Mouse (Mus musculus) heart, embryonic 11.5 days (tissue): ENCODE measurements around the gene Srgn. TPM values are rescaled to one million over a fixed set of nuclear protein-coding genes. Genes with fewer than 3 reads are reported as not detected.

Experiments used
- ATAC-seq: fragments of 200-750 bp; cut with Nextera tagmentation; replicated peaks from 2 replicates; pipeline ENCODE4 v1.8.0; 2017; ENCODE audit warnings: moderate library complexity; ENCODE audit not compliant: insufficient number of reproducible peaks, low FRiP score, low TSS enrichment
- H3K27ac ChIP-seq: fragments of 300-500 bp; sonication (generic); 2 replicates; pipeline ENCODE4 v1.5.1; 2014; ENCODE audit warnings: mild to moderate bottlenecking, low read depth, low read length
- H3K27me3 ChIP-seq: fragments of 300-500 bp; sonication (generic); 2 replicates; pipeline ENCODE4 v1.6.1; 2014; ENCODE audit warnings: mild to moderate bottlenecking, low read length, mixed read lengths; ENCODE audit not compliant: control insufficient read depth, insufficient read depth
- H3K36me3 ChIP-seq: fragments of 300-500 bp; sonication (generic); 2 replicates; pipeline ENCODE4 v1.6.1; 2014; ENCODE audit warnings: mild to moderate bottlenecking, low read length, moderate library complexity, mixed read lengths; ENCODE audit not compliant: control insufficient read depth, insufficient read depth
- H3K4me1 ChIP-seq: fragments of 300-500 bp; sonication (generic); 2 replicates; pipeline ENCODE4 v1.6.1; 2014; ENCODE audit warnings: low read length; ENCODE audit not compliant: control insufficient read depth, insufficient read depth
- H3K4me2 ChIP-seq: fragments of 300-500 bp; sonication (generic); 2 replicates; pipeline ENCODE4 v1.6.1; 2014; ENCODE audit warnings: mild to moderate bottlenecking, moderate library complexity
- H3K4me3 ChIP-seq: fragments of 300-500 bp; sonication (generic); 2 replicates; pipeline ENCODE4 v1.5.1; 2014; ENCODE audit warnings: low read depth, low read length
- H3K9ac ChIP-seq: fragments of 300-500 bp; sonication (generic); 2 replicates; pipeline ENCODE4 v1.6.1; 2014; ENCODE audit warnings: mild to moderate bottlenecking, low read depth, low read length, moderate library complexity
- H3K9me3 ChIP-seq: fragments of 300-500 bp; sonication (generic); replicated peaks from 2 replicates; pipeline ENCODE4 v1.6.1; 2016; ENCODE audit warnings: low read length; ENCODE audit not compliant: control insufficient read depth
- WGBS: fragments of 180-500 bp; shearing (Covaris S2); extraction: QIAGEN DNeasy Blood & Tissue Kit; methylation state at CpG from one replicate; pipeline ENCODE4 v1.1.7; 2014; ENCODE audit not compliant: insufficient replicate concordance; 5-methylcytosine and 5-hydroxymethylcytosine counted together
- polyA plus RNA-seq: library from polyadenylated mRNA; unstranded; fragments of >200 nt; fragmentation: Nextera tagmentation; extraction: Ambion mirVana; gene quantifications from 2 replicates; pipeline ENCODE4 v1.2.1, GENCODE M21; 2014

Gene Srgn
- polyA plus RNA-seq, 1 experiment from 2014 or later, result 6.7 TPM

DNA sequence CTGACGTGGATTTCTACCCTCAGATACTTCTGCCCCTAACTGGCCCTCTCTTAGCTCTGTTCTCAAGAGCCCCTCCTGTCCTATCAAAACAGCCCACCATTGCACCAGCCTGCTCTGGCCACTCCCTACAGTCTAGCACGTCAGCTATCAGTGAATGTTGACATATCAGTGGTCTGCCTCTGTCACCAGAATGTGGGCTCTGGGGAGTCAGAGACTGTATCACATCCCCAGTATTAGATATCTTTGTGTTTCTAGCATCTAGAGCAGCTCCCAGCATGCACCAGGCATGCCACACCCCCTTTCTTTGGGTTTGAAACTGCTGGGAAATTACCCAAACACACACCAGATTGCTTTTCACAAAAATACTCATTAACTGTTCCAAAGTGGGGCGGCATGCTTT, 13.5 kb upstream of the Srgn start:
- H3K9me3 ChIP-seq, result no peaks in the 10 kb centered on the region
- H3K27me3 ChIP-seq, result peaks cover 2% of the 10 kb centered on the region; the same call in 1 of the 2 replicates
- WGBS, result 41% methylated on average over 3 of the region's 3 CpGs
- no peak overlapping the region for H3K9ac ChIP-seq
- H3K4me3 ChIP-seq, result no peak overlapping the region
- 0 out of 2 replicates have a peak, but pooled peaks cover 2% of the 10 kb centered on the region for H3K4me1 ChIP-seq
- no peak overlapping the region for H3K27ac ChIP-seq
- H3K4me2 ChIP-seq, result no peak overlapping the region
- no peaks in the 10 kb centered on the region for H3K36me3 ChIP-seq
- ATAC-seq, result no peak

DNA sequence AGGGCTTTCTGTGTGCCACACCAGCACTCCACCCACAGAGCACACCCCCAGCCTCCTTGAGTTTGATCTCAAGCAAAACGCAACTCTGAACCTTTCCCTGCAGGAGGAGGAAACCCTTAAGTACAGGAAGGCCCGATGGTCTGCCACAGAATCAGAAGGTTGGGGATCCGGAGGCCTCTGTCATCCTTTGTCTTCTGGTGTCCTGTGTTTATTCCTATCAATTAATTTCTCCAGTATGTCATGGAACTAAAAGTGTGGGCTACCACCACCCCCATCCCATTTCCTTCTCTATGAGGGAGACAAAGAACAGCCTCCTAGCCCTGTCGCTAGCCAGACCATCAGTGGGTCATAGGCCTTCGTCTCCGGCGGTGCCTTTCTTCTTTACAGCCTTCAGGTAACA, 7.3 kb upstream of the Srgn start:
- WGBS, result 75% methylated on average over 7 of the region's 7 CpGs
- no peak overlapping the region for H3K4me3 ChIP-seq
- H3K4me1 ChIP-seq, result no peaks in the 10 kb centered on the region
- no peaks in the 10 kb centered on the region for H3K36me3 ChIP-seq
- no peak overlapping the region for H3K9ac ChIP-seq
- H3K4me2 ChIP-seq, result no peak overlapping the region
- H3K9me3 ChIP-seq, result no peaks in the 10 kb centered on the region
- no peak overlapping the region for H3K27ac ChIP-seq
- ATAC-seq, result no peak
- peaks cover 2% of the 10 kb centered on the region; the same call in 1 of the 2 replicates for H3K27me3 ChIP-seq

DNA sequence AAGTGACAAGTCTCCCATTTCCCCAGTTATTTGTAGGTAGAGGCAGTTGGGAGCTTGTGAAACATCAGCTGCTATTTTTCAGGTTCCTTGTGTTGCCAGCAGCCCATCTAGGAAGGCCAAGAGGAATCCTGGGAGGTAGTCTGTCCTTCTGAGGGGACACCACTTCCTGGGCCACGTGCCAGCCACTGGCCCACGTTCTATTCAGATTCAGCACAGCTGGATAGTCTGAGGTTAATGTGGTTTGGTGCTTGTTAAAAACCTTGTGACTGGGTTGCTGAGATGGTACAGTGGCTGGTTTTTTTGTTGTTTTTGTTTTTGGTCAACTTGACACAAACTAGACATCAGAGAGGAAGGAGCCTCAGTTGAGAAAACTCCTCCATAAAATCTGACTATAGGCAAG, 5.6 kb upstream of the Srgn start:
- WGBS, result 43% methylated on average over 2 of the region's 2 CpGs
- ATAC-seq, result no peak
- Histone ChIP-seq H3K27me3 (peaks cover 2% of the 10 kb centered on the region; the same call in 1 of the 2 replicates), H3K27ac (no peak overlapping the region), H3K9ac (no peak overlapping the region), H3K4me3 (no peak overlapping the region), H3K4me1 (no peaks in the 10 kb centered on the region), H3K36me3 (no peaks in the 10 kb centered on the region), H3K9me3 (no peaks in the 10 kb centered on the region), H3K4me2 (no peak overlapping the region)

DNA sequence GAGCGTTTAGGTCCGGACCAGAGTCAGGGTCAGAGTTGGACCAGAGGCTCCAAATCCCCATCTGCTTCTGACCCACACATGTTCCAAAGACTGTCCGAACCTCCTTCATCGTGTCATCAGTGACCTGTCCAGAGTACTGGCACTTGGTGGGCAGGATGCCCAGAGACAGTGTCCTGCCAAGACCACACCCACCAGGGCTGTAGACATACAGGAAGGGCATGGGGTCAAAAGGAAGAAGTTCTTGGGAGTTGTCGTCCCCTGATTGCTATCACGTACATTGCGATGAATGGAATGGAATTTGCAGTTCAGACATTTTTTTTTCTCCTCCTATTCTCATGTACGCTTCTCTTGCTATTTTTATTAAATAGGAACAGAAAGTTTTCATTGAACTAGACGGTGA, 2.9 kb upstream of the Srgn start:
- ATAC-seq, result no peak
- Histone ChIP-seq H3K36me3 (no peaks in the 10 kb centered on the region), H3K4me1 (no peaks in the 10 kb centered on the region), H3K27me3 (0 out of 2 replicates have a peak, but pooled peaks cover 2% of the 10 kb centered on the region), H3K4me2 (no peak overlapping the region), H3K9ac (no peak overlapping the region), H3K27ac (no peak overlapping the region), H3K4me3 (no peak overlapping the region), H3K9me3 (no peaks in the 10 kb centered on the region)
- WGBS, result 71% methylated on average over 9 of the region's 9 CpGs

DNA sequence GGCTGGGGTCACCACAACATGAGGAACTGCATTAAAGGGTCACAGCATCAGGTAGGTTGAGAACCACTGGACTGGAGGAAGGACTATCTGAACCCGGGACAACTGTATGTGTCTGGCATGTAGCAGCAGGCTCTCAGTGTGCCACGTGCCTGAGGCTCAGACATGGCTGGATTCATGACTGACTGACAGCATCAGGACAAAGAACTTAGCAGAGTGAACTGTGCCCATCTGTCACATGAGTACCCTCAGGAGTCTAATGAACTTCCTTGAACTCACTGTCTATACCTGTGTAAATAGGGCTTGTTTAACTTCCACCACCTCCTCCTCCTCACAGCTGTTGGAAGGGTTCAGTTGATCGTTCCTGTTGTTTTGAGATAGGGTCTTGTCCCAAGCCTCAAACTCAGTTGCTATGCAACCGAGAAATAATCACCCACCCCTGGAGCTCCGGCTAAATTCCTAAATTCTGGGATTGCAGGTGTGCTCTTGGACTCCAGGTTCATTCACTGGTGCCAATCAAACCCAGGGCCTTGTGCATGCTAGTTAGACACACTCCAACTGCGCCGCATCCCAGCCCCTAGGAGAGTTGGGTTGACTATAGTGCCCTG, 4.8 kb downstream of the Srgn start:
- H3K27ac ChIP-seq, result no peak overlapping the region
- no peaks in the 10 kb centered on the region for H3K9me3 ChIP-seq
- H3K4me2 ChIP-seq, result no peak overlapping the region
- H3K9ac ChIP-seq, result no peak overlapping the region
- no peak for ATAC-seq
- 0 out of 2 replicates have a peak, but pooled peaks cover 2% of the 10 kb centered on the region for H3K27me3 ChIP-seq
- no peak overlapping the region for H3K4me3 ChIP-seq
- H3K36me3 ChIP-seq, result no peaks in the 10 kb centered on the region
- 69% methylated on average over 7 of the region's 7 CpGs for WGBS
- H3K4me1 ChIP-seq, result 0 out of 2 replicates have a peak, but pooled peaks cover 2% of the 10 kb centered on the region

DNA sequence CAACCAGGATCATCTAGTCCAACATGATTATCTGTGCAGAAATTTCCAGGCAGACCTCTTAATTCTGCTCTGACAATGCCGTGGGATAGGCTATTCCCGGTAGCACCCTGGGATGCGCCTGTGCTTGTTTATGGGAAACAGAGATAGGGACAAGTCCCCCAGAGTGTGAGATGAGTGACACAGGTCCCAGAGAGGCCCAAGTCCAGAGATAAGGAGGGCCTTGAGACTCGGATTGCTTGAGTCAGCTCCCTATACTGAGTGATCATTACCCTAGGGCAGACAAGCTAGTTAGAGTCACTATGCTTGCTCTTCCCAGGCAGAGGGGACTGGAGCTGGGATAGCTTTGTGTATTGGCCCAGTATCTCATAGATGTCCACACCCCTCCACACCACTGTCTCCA, 5.5 kb downstream of the Srgn start:
- H3K4me1 ChIP-seq, result 0 out of 2 replicates have a peak, but pooled peaks cover 2% of the 10 kb centered on the region
- H3K27ac ChIP-seq, result no peak overlapping the region
- H3K9ac ChIP-seq, result no peak overlapping the region
- ATAC-seq, result no peak
- no peaks in the 10 kb centered on the region for H3K9me3 ChIP-seq
- H3K4me3 ChIP-seq, result no peak overlapping the region
- WGBS, result 24% methylated on average over 4 of the region's 4 CpGs
- no peaks in the 10 kb centered on the region for H3K27me3 ChIP-seq
- H3K36me3 ChIP-seq, result no peaks in the 10 kb centered on the region
- no peak overlapping the region for H3K4me2 ChIP-seq

DNA sequence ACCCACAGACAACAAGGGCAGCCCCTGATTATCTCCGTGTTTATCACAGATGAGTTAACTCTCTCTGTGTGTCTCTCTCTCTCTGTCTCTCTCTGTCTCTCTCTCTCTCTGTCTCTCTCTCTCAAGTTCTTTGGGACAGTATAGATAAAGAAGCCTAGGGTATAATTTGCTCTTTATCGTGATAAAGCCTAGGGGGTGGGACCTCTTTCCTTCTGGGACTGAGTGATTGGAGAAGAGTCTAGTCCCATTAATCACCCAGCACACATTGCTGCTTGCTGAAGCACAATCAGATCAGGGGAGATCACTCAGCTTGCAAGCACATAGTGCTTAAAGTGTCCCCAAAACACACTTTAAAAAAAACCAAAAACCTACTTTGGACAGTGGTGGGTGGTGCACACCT, 6.3 kb downstream of the Srgn start:
- Histone ChIP-seq H3K27me3 (no peaks in the 10 kb centered on the region), H3K4me1 (0 out of 2 replicates have a peak, but pooled peaks cover 2% of the 10 kb centered on the region), H3K27ac (no peak overlapping the region), H3K4me3 (no peak overlapping the region), H3K9ac (no peak overlapping the region), H3K4me2 (no peak overlapping the region), H3K36me3 (no peaks in the 10 kb centered on the region), H3K9me3 (no peaks in the 10 kb centered on the region)
- ATAC-seq, result no peak
- 55% methylated on average over 2 of the region's 2 CpGs for WGBS

DNA sequence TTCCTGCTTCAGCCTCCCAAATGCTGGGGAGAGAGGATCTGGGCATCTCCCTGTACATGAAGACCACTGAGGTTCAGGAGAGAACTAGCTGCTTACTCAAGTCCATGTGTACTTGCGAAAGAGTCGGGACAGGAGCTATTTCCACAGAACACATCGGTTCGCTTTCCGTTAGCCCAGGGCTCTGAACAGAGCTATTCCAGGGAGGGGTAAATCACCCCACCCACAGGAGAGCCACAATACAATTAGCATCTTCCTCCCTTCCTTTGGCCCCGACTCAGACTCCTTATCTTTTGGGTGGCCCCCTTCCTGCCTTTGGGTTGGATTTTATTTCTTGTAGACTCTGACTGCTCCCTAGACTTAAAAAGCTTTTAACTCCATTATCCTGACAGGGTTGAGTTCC, 9.7 kb downstream of the Srgn start:
- Histone ChIP-seq H3K4me2 (no peak overlapping the region), H3K9ac (no peak overlapping the region), H3K27me3 (no peaks in the 10 kb centered on the region), H3K9me3 (no peaks in the 10 kb centered on the region), H3K4me3 (no peak overlapping the region), H3K27ac (no peak overlapping the region), H3K36me3 (no peaks in the 10 kb centered on the region), H3K4me1 (0 out of 2 replicates have a peak, but pooled peaks cover 2% of the 10 kb centered on the region)
- WGBS, result 74% methylated on average over 6 of the region's 6 CpGs
- no peak for ATAC-seq

DNA sequence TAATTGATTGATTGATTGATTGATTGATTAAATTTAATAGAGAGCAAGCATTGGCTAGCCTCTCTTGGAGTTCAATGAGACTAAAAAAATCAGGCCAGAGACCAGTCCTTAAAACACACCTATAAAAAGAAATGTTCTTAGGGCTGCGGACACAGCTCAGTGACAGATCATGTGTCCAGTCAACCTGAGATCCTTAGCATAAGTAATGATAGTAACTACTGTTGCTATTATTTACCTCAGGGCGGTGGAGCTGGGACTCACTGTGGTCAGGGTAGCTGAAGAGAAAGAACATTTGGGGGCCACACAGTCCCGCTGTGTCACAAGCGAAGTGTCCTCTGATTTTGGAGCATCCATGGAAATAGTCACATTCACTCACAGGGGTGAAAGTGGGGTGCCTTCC, 14.4 kb downstream of the Srgn start:
- H3K36me3 ChIP-seq, result no peaks in the 10 kb centered on the region
- WGBS, result 86% methylated on average over 4 of the region's 4 CpGs
- ATAC-seq, result no peak

More for the DNA sequence above, 14.4 kb downstream of the Srgn start:
- no peak overlapping the region for H3K27ac ChIP-seq
- H3K4me1 ChIP-seq, result peaks cover 3% of the 10 kb centered on the region; the same call in 1 of the 2 replicates
- no peaks in the 10 kb centered on the region for H3K9me3 ChIP-seq
- no peak overlapping the region for H3K4me3 ChIP-seq
- no peaks in the 10 kb centered on the region for H3K27me3 ChIP-seq
- H3K9ac ChIP-seq, result no peak overlapping the region
- H3K4me2 ChIP-seq, result no peak overlapping the region
